Mouse (Mus musculus) embryonic facial prominence, embryonic 11.5 days (tissue): ENCODE data around the gene Serinc5. TPM values are rescaled to one million over a fixed set of nuclear protein-coding genes. Genes with fewer than 3 reads are reported as not detected.

Experiments
- ATAC-seq: fragments of 200-750 bp; cut with Nextera tagmentation; replicated peaks from 2 replicates; pipeline ENCODE4 v1.8.0; 2017; ENCODE audit warnings: low read depth; ENCODE audit not compliant: insufficient number of reproducible peaks, low FRiP score, low TSS enrichment
- DNase-seq: peaks from one replicate; pipeline ENCODE4 v3.0.0-alpha.2; 2015; ENCODE audit warnings: low spot score
- H3K27ac ChIP-seq: fragments of 300-500 bp; sonication (generic); replicated peaks from 2 replicates; pipeline ENCODE4 v1.5.1; 2014; ENCODE audit warnings: mild to moderate bottlenecking, low read depth, low read length, control low read depth
- H3K27me3 ChIP-seq: fragments of 300-500 bp; sonication (generic); 2 replicates; pipeline ENCODE4 v1.6.1; 2014; ENCODE audit warnings: mild to moderate bottlenecking, low read length, moderate library complexity, mixed read lengths; ENCODE audit not compliant: control insufficient read depth, insufficient read depth
- H3K36me3 ChIP-seq: fragments of 300-500 bp; sonication (generic); replicated peaks from 2 replicates; pipeline ENCODE4 v1.6.1; 2014; ENCODE audit warnings: low read depth, mild to moderate bottlenecking, low read length, moderate library complexity, mixed read lengths; ENCODE audit not compliant: control insufficient read depth, insufficient read depth
- H3K4me1 ChIP-seq: fragments of 300-500 bp; sonication (generic); 2 replicates; pipeline ENCODE4 v1.6.1; 2014; ENCODE audit warnings: low read length, mixed read lengths; ENCODE audit not compliant: control insufficient read depth, insufficient read depth
- H3K4me2 ChIP-seq: fragments of 300-500 bp; sonication (generic); 2 replicates; pipeline ENCODE4 v1.6.1; 2014; ENCODE audit warnings: low read depth, mild to moderate bottlenecking, control low read depth, low read length, moderate library complexity
- H3K4me3 ChIP-seq: fragments of 300-500 bp; sonication (generic); 2 replicates; pipeline ENCODE4 v1.5.1; 2014; ENCODE audit warnings: low read depth, low read length, control low read depth
- H3K9ac ChIP-seq: fragments of 300-500 bp; sonication (generic); replicated peaks from 2 replicates; pipeline ENCODE4 v1.6.1; 2014; ENCODE audit warnings: mild to moderate bottlenecking, control low read depth, low read length
- H3K9me3 ChIP-seq: fragments of 300-500 bp; sonication (generic); replicated peaks from 2 replicates; pipeline ENCODE4 v1.6.1; 2016; ENCODE audit warnings: mild to moderate bottlenecking, low read length, inconsistent platforms, mixed read lengths; ENCODE audit not compliant: control insufficient read depth
- WGBS: fragments of 180-500 bp; shearing (Covaris S2); extraction: QIAGEN DNeasy Blood & Tissue Kit; methylation state at CpG from one replicate; pipeline ENCODE4 v1.1.7; 2014; 5-methylcytosine and 5-hydroxymethylcytosine counted together
- polyA plus RNA-seq: library from polyadenylated mRNA; unstranded; fragments of >200 nt; fragmentation: Nextera tagmentation; extraction: Ambion mirVana; gene quantifications from 2 replicates; pipeline ENCODE4 v1.2.1, GENCODE M21; 2014

Serinc5 gene
- polyA plus RNA-seq, 1 experiment from 2014 or later: 9.8 TPM

- no peak overlapping the region for H3K27ac ChIP-seq
- H3K27me3 ChIP-seq: no peaks in the 10 kb centered on the region
These were observed 21.6 kb upstream of the Serinc5 start for GRCm38 (mm10) chr13:92589255-92589654.

GRCm38 (mm10) chr13:92591225-92591624, 19.7 kb upstream of the Serinc5 start:
- Histone ChIP-seq H3K9ac (no peak overlapping the region), H3K4me3 (no peak overlapping the region), H3K4me2 (no peak overlapping the region), H3K9me3 (no peaks in the 10 kb centered on the region), H3K36me3 (no peaks in the 10 kb centered on the region), H3K4me1 (no peaks in the 10 kb centered on the region; the same call in 1 of the 2 replicates), H3K27me3 (no peaks in the 10 kb centered on the region), H3K27ac (no peak overlapping the region)
- no peak for ATAC-seq
- 57% methylated on average over 3 of the region's 3 CpGs for WGBS
- DNase-seq: no peak

More at GRCm38 (mm10) chr13:92589255-92589654, 21.6 kb upstream of the Serinc5 start:
- no peak overlapping the region for H3K4me3 ChIP-seq
- H3K4me1 ChIP-seq: no peaks in the 10 kb centered on the region; the same call in 1 of the 2 replicates
- H3K4me2 ChIP-seq: no peak overlapping the region
- H3K9ac ChIP-seq: no peak overlapping the region
- ATAC-seq: no peak
- H3K36me3 ChIP-seq: no peaks in the 10 kb centered on the region
- no peaks in the 10 kb centered on the region for H3K9me3 ChIP-seq
- no peak for DNase-seq

GRCm38 (mm10) chr13:92592268-92592785, 18.6 kb upstream of the Serinc5 start:
- Histone ChIP-seq H3K4me1 (no peaks in the 10 kb centered on the region; the same call in 1 of the 2 replicates), H3K27me3 (no peaks in the 10 kb centered on the region), H3K27ac (no peak overlapping the region), H3K4me2 (no peak overlapping the region), H3K9me3 (no peaks in the 10 kb centered on the region), H3K9ac (no peak overlapping the region), H3K36me3 (no peaks in the 10 kb centered on the region), H3K4me3 (no peak overlapping the region)
- no peak for ATAC-seq
- WGBS: 68% methylated on average over 5 of the region's 5 CpGs
- DNase-seq: peak; percentile 15

- DNase-seq: no peak
- Histone ChIP-seq H3K9me3 (no peaks in the 10 kb centered on the region), H3K27ac (no peak overlapping the region), H3K4me1 (no peaks in the 10 kb centered on the region), H3K27me3 (no peaks in the 10 kb centered on the region), H3K9ac (no peak overlapping the region), H3K36me3 (no peaks in the 10 kb centered on the region), H3K4me2 (no peak overlapping the region), H3K4me3 (no peak overlapping the region)
- 41% methylated on average over 12 of the region's 12 CpGs for WGBS
- ATAC-seq: no peak
These were observed 17.9 kb upstream of the Serinc5 start for GRCm38 (mm10) chr13:92592786-92593635.

GRCm38 (mm10) chr13:92593731-92594396, 17.0 kb upstream of the Serinc5 start:
- Histone ChIP-seq H3K9ac (no peak overlapping the region), H3K36me3 (no peaks in the 10 kb centered on the region), H3K9me3 (no peaks in the 10 kb centered on the region), H3K4me3 (no peak overlapping the region), H3K27me3 (no peaks in the 10 kb centered on the region), H3K27ac (no peak overlapping the region), H3K4me2 (no peak overlapping the region), H3K4me1 (no peaks in the 10 kb centered on the region)
- ATAC-seq (no peak), DNase-seq (no peak)
- 25% methylated on average over 3 of the region's 3 CpGs for WGBS

- Histone ChIP-seq H3K4me2 (no peak overlapping the region), H3K4me1 (no peaks in the 10 kb centered on the region), H3K9ac (no peak overlapping the region), H3K27ac (no peak overlapping the region), H3K36me3 (no peaks in the 10 kb centered on the region), H3K27me3 (no peaks in the 10 kb centered on the region), H3K9me3 (no peaks in the 10 kb centered on the region), H3K4me3 (no peak overlapping the region)
- ATAC-seq: peak; percentile 77
- DNase-seq: no peak
- WGBS: 51% methylated on average over 6 of the region's 6 CpGs
These were observed 16.4 kb upstream of the Serinc5 start for GRCm38 (mm10) chr13:92594481-92594880.

- Histone ChIP-seq H3K9ac (no peak overlapping the region), H3K27me3 (no peaks in the 10 kb centered on the region), H3K4me2 (no peak overlapping the region), H3K27ac (no peak overlapping the region), H3K36me3 (no peaks in the 10 kb centered on the region), H3K9me3 (no peaks in the 10 kb centered on the region), H3K4me1 (no peaks in the 10 kb centered on the region), H3K4me3 (no peak overlapping the region)
- WGBS: 89% methylated on average over 3 of the region's 3 CpGs
- DNase-seq (no peak), ATAC-seq (no peak)
These were observed 16.0 kb upstream of the Serinc5 start for GRCm38 (mm10) chr13:92594907-92595306.

- Histone ChIP-seq H3K27ac (no peak overlapping the region), H3K27me3 (no peaks in the 10 kb centered on the region), H3K36me3 (no peaks in the 10 kb centered on the region), H3K4me1 (no peaks in the 10 kb centered on the region), H3K4me2 (no peak overlapping the region), H3K4me3 (no peak overlapping the region), H3K9ac (no peak overlapping the region), H3K9me3 (no peaks in the 10 kb centered on the region)
- 62% methylated on average over 3 of the region's 3 CpGs for WGBS
- ATAC-seq: no peak
- DNase-seq: no peak
These were observed 15.5 kb upstream of the Serinc5 start for GRCm38 (mm10) chr13:92595424-92595823.
